Mouse (Mus musculus) CH12F3 (cell line): Measurements from ENCODE around the gene Itga6.
"Not testable (repeated sequence)": the region's sequence is repeated elsewhere in the genome, so short reads cannot be mapped to it uniquely, and the experiment has no call there.

Experiments used
- in situ Hi-C: fragments of 300-500 bp; cut with MboI; formaldehyde crosslinking; loops from 2 replicates; pipeline ENCODE4 v1.14.3; 2020; ENCODE audit warnings: low sequenced_read_pairs

Gene Itga6

GRCm38 (mm10) chr2:71837261-71837660, 91.8 kb downstream of the Itga6 start:
- in situ Hi-C loops: no loop called here

DNA sequence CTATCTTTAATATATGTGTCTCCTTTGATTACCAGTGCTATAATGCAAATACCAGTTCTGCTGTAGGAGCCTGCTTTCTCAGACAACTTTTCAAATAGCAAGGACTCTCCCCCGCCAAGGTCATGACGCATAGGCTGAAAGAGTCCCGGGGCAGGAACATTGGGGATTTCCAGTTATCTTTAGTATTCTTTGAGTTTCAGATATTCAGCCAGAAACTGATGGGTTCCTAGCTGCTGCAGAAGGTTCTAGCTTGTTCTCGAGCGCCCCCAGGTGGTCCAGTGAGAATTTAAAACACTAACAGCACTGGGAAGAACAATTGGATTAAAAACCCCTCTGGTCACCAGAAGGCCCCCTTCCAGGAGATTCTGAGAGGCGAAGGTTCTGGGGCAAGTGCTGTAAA, 92.4 kb downstream of the Itga6 start:
- in situ Hi-C loops: no loop called here

- in situ Hi-C loops: no loop called here
These were observed 97.9 kb downstream of the Itga6 start for GRCm38 (mm10) chr2:71843316-71843715.

GRCm38 (mm10) chr2:71844906-71845305, 99.5 kb downstream of the Itga6 start:
- in situ Hi-C loops: no loop called here

- in situ Hi-C loops: not testable (repeated sequence)
These were observed 106.7 kb downstream of the Itga6 start for GRCm38 (mm10) chr2:71852161-71852560.

DNA sequence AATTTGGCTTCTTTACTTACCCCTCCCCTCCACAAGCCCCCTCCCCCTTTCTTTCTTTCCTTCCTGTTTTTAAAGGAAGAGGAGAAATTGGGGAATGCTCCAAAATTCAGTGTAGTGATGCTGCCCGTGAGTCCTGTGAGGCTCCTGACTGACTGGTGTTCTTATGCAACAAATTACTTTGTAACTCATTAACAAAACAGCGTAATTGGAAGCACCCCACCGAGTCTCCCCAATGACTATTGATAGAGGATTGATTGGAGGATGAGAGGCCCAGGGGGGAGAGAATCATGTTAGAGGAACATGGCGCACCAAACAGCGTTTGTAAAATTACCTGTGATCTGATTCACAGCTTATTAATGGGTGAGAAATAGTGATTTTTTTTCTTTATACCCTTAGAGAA, 109.7 kb downstream of the Itga6 start:
- in situ Hi-C loops: no loop called here

GRCm38 (mm10) chr2:71863531-71864173, 118.2 kb downstream of the Itga6 start:
- in situ Hi-C loops: no loop called here

- in situ Hi-C loops: no loop called here
These were observed 119.6 kb downstream of the Itga6 start for GRCm38 (mm10) chr2:71865022-71865421.

DNA sequence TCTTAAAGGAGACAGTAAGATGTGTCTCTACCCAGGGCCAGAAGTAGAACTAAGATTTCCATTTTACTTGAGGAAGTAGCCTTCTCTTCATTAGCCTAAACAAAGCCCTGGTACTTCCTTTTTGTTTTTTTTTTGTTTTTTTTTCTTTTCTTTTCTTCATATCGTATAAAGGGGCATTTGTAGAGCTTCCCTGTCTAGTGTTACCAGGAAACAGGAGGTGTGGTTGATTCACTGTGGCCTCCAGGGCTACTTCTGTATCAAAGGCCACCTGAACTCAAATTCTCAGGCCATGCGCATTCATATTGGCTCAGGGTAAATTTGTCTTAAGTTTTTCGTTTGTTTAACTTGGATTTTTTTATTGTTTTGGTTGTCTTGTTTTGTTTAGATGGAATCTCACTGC, 120.5 kb downstream of the Itga6 start:
- in situ Hi-C loops: no loop called here

GRCm38 (mm10) chr2:71866565-71866964, 121.1 kb downstream of the Itga6 start:
- in situ Hi-C loops: no loop called here

DNA sequence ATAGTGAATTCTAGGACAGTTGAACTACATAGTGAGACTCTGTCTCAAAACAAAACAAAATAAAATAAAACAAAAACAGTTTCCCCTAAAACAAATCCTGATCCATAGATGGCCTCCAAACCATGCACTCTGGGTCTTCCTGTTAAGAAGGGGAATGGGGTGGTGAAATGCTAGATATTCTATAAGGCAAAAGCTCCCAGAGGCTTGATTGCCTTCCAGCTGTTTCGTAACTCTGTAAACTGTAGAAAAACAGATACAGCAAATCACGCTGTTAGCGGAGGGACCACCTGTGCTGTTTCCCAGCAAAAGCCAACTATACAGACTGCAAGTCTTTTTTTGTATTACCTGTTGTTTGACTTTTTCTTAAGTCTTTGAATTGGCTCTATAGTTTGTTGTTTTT, 121.6 kb downstream of the Itga6 start:
- in situ Hi-C loops: no loop called here

GRCm38 (mm10) chr2:71867480-71867879, 122.1 kb downstream of the Itga6 start:
- in situ Hi-C loops: no loop called here

GRCm38 (mm10) chr2:71868256-71868655, 122.8 kb downstream of the Itga6 start:
- in situ Hi-C loops: no loop called here

DNA sequence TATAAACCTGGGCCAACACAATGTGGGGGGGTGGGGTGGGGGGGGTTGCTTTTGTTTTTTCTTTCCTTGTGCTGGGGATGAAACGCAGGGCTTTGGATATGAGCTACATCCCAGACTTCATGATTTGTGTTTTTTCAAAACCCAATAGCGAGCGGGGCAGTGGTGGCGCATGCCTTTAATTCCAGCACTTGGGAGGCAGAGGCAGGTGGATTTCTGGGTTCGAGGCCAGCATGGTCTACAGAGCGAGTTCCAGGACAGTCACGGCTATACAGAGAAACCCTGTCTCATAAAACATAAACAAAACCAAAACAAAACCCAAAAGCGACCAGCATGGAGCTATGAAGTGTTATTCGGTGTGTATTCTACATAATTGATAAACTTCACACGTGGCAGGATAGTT, 126.7 kb downstream of the Itga6 start:
- in situ Hi-C loops: no loop called here

DNA sequence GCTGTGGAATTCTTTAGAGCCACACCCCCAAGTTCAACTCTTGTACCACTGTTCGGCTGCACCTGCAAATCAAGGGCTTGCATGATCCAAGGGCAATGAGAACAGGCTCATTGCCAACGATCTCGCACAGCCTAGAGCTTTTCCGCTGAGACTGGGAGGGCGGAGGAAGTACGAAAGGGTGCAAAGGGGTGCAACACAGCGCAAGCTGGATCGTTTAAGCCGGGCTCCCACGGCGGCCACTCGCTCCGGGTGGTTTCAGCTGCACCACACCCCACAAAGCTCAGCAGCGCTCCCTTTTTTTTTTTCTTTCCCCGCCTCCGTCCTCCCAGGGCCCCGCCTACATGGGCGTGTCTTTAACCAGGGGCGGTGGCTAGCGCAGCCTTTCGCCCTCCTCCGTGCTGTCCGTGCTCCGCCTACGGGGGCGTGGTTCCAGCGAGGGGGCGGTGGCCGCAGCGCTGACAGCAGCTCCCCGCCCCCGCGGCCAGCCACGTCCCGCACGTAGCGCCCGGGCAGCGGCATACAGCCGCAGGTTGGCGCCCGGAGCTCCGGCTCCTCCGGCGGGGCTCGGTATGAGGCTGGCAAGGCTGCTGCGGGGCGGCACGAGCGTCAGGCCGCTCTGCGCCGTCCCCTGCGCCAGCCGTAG, 127.5 kb downstream of the Itga6 start, which contains the start of gene Pdk1:
Gene Pdk1 (plus strand): TSS at position 424 of the 643 bp plus-strand sequence.
- in situ Hi-C loops: no loop called here

GRCm38 (mm10) chr2:71873474-71874322, 128.3 kb downstream of the Itga6 start:
- in situ Hi-C loops: no loop called here

DNA sequence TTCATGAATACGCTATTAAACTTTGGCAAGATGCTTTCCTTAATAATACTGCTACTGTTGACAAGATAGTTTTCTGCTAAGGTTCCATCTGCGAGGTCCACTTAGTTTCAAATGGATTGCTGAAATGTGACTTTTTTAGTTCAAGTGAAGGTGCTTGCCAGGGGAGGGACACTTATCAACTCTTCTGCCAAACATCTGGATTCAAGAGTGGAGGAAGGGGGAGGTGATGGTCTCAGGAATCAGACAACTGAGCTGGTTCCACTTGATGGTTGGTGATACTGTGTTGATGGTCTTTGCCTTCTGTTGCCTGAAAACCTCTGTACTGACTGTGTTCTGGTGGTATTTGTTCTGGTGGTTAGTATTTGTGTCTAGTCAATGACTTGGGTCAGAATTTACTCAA, 129.0 kb downstream of the Itga6 start:
- in situ Hi-C loops: no loop called here

DNA sequence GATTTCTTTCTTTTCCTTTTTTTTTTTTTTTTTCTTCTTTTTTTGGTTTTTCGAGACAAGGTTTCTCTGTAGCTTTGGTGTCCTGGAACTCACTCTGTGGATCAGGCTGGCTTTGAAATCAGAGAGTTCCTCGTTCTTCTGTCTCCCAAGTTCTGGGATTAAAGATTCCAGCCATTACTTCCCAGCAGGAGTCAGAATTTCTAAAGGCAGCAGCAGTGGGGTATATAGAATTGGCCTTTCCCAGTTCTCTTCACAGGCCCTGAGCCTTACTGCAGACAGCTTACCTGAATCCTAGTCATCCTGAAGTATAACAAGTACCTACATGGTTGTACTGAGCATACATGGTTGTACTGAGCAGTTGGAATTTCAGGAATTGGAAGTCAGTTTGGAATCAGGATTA, 129.4 kb downstream of the Itga6 start:
- in situ Hi-C loops: no loop called here

DNA sequence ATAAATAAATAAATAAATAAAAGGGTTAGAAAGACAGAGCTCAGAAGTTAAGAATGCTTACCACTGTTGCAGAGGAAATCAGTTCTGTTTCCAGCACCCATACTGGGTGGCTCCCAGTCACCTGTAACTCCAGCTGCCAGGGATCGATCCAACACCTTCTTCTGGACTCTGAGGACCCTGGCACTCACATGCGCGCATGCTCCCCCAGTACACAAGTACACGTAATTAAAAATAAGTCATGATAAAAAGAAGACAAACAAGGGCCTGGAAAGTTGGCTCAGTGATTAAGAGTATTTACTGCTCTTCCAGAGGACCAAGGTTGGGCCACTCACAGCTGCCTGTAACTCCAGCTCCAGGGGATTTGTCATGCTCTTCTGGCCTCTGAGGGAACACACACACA, 132.4 kb downstream of the Itga6 start:
- in situ Hi-C loops: no loop called here

GRCm38 (mm10) chr2:71878441-71878840, 133.0 kb downstream of the Itga6 start:
- in situ Hi-C loops: no loop called here

- in situ Hi-C loops: no loop called here
These were observed 133.5 kb downstream of the Itga6 start for GRCm38 (mm10) chr2:71878943-71879342.
